Mouse (Mus musculus) urinary bladder, adult 2 months (tissue): Measurements from ENCODE around the gene Rab3gap1. TPM values are rescaled to one million over a fixed set of nuclear protein-coding genes. Genes with fewer than 3 reads are reported as not detected.

Source experiments
- DNase-seq: peaks from one replicate; pipeline ENCODE4 v3.0.0; 2022; ENCODE audit warnings: low spot score
- polyA plus RNA-seq: library from polyadenylated mRNA; depleted of rRNA; stranded (reverse); fragments of >200 nt; gene quantifications from 2 replicates; pipeline ENCODE4 v1.2.3, GENCODE M21; 2012; rRNA removed

The Rab3gap1 gene
- 16.8 and 21.3 TPM in 2 replicates for polyA plus RNA-seq

DNA sequence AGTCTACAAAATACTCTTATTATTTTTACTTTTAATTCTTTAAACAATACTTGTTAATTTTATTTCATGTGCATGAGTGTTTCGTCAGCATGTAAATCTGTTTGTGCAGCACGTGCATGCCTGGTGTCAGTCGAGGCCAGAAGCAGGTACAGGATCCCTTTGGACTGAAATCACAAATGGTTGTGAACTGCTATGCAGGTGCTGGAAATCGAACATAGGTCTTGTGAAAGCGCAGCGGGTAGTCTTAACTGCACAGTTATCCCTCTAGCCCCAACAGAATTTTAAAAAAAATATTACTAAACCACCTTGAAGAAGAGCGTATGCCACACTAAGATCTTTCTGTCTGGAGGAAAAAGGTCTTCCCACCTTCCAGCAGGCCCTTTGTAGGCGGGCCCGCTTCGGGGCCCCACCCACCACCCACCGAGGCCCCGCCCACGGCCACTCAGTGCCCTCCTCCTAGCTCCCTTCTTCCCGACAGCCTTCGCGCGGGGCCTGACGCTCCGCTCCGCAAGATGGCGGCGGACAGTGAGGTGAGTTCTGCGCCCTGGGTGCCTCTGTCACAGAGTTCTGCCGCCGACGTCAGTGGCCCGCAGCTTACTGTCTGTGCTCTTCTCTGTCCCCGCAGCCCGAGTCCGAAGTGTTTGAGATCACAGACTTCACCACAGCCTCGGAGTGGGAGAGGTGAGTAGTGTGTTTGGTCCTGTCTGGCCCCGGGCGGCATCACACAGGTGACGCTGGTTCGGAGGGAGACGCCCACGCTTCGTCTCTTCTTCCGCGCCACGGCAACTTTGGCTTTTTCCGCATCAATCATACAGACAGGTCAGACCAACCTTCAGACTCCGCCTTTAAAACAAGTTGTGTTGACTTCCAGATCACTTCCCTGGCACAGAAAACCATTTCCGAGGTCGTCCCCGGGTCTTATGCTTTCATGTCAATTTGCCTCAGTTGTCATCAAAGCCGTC is at the start of gene Rab3gap1:
Gene Rab3gap1 (plus strand): TSS at position 474 of the 962 bp plus-strand sequence.
- peak; percentile 85 for DNase-seq

DNA sequence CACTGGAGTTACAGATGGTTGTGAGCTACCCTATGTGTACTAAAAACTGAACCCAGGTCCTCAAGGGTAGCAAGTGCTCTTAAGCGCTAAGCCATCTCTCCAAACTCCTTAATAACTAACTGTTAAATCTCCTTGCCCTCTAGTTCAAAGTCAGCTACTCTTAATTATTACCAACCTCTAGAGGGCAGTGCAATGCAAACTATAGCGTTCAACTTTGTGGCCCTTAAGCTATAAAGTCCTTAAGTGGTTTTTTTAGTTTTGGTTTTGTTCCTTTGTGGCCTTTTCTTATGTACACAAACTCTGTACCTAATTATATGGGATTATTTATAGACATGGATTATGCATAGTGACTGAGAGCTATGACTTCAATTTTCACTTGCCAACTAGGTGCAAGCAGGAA is 41.2 kb upstream of the Rab3gap1 start:
- no peak for DNase-seq

DNA sequence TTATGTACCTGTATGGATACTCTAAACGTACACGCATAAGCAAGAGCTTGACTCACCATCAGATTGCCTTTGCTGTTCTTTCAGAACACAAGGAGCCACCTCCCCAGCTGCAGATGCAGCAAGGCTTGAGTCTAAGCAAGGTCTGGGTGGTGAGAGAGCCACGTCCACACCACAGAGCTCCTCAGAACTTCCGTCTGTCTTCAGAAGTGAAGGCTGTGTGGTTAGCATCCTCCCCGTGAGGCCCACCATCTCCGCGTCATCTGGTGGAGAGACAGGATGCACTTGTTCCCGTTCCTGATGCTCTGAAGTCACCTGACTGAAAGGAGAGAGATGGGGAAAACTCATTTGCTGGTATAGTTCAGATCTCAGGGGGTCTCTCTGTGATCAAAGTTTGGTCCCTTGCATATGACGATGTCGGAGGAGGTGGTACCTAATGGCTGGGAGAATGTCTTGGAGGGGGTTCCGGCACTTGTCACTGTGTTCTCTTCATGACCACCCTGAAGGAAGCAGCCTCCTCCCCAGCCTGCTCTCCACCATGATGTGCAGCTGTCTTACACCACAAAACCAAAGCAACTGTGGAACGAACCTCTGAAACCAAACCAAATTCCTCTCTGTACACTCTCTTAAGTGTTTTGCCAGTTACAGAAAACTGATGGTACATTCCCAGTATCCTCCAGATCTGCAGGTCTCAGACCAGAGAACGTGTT is 38.2 kb upstream of the Rab3gap1 start:
- no peak for DNase-seq

DNA sequence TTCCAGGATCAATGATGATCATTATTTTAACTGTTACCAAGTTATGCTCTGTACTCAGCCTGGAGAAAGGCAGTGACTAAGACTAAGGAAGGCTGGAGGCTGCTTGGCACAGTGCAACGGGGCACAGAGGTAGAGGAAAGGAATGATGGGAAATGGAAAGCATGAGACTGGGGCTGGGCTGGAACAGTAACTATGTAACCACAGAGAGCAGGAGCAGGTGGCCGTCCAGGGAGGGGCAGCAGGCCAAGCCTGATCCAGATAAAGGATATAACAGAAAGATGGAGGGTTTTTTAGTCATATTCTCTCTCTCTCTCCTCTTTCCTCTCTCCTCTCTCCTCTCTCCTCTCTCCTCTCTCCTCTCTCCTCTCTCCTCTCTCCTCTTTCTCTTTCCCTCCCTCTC is 34.9 kb upstream of the Rab3gap1 start:
- DNase-seq = no peak

DNA sequence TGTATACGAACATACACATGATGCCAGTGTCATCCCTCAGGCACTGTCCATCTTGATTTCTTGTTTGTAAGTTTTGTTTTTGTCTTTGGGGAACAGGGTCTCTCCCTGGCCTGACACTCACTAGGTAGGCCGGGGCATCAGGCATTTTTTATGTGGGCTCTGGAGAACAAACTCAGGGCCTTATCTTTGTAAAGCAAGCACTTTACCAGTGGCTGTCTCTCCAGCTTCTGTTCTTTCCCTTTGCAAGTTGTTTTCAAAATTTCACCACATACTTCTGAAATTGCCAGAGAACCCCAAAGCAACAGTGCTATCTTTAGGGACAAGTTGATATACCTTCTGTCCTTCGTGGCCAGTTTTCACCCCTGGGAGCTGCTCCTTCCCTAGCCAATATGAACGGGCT is 34.4 kb upstream of the Rab3gap1 start:
- no peak for DNase-seq

DNA sequence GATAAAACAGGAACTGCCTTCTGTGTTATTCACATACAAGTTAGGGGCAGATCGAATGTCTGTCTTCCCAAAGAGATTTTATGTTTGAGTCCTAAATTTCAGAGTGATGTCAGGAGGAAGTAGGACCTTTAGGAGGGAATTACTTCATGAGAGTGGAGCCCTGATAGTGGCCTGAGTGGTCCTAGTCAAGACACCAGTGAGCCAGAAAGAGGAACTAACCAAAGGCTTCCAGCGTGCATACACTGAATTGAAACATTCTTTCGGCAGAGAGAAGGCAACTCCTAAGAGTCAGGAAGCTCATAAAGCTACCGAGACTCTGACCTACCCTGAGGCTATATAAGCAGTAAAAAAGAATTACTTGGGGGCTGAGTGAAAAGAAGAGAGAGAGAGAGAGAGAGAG is 32.0 kb upstream of the Rab3gap1 start:
- DNase-seq = no peak

DNA sequence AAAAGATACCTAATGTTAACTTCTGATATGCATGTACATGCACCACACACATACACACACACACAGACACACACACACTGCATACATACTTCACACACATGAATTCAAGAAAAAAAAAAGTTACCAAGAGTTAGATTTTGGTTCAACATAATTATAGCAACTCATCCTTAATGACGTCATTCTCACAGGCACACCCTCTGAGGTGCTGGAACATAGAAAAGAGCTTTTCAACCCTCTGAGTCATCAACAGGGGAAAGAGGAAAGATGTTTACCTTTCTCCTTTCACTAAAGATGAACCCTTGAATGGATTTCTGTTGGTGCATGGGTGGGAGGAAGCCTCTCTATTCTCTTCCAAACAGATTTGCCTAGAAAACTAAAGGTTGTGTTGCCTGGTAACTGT is 30.0 kb upstream of the Rab3gap1 start:
- no peak for DNase-seq

DNA sequence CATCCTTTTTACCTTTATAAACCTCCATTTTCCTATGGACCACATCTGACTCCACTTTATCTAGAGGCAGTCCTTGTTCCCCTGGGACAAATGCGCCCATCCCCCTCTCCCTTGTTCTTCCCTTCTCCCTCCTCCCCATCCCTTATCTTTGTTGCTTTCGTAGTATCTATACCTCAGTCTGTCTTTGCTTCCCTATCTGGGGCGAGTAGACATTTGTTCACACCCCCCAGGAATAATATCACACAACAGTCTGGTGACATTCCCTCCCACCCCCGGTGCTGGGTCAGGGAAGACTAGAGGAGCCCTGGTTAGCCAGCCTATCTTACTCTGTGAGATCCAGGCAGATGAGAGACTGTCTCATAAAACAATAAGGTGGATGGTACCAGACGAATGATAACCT is 23.1 kb upstream of the Rab3gap1 start:
- no peak for DNase-seq

DNA sequence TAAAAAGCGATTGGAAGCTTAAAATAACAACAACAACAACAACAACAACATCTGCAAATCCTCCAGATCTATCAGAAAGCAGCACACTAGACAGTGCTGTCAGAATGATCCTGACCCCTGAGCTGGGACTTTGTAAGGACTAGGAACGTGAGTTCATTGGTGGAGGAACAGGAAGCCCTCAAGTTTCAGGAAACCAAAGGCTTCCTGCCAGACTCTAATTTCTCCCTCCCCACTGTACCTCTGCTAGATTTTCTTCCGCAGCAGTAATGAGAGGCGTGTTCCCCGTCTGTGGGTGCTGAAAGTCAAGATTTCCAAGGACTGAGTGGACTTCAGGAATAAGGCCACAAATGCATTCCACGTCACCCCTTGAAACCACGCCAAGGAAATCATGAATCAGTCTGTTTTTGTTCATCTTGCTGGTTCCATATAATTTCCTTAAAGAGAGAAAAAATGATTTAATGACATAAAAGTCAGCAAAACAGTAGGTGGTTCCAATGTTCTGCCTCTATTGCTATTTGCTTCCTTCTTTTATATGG is 18.4 kb upstream of the Rab3gap1 start:
- no peak for DNase-seq

DNA sequence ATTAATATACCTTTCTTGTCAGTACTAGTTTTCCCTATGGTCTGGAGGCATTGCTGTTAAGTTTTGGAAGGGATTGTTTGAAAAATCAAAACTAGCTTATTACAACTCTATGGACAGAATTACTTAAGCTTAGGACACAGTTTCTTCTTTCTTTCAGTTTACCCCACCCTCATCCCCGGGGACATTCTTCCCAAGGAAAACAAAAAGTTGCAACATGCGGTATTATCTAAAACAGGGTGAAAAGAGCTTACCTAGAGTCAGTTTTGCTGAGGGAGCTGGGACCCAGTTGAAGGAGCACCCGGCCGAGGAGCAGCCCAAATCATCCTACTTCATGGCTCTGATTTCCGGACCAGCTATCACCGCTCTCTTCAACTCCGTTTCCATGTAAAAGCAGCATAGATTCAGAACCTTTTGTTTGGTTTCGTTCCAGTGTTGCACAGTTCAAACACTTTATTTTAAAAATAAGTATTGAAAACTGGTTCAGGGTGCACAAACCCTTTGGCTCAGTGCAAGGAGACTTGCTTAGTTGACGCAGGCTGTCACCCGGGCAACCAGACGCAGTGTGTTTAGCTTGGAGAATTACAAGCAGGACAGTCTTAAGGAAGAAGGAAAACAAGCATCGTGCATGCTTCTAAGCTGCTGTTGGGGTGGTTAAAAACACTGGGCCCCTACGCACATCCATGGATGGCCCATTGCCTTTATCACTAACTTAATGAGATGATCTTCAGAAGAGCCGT is 13.9 kb upstream of the Rab3gap1 start, which contains the start of gene Map3k19:
Gene Map3k19 (minus strand): TSS at position 546 of the 737 bp plus-strand sequence.
- no peak for DNase-seq

DNA sequence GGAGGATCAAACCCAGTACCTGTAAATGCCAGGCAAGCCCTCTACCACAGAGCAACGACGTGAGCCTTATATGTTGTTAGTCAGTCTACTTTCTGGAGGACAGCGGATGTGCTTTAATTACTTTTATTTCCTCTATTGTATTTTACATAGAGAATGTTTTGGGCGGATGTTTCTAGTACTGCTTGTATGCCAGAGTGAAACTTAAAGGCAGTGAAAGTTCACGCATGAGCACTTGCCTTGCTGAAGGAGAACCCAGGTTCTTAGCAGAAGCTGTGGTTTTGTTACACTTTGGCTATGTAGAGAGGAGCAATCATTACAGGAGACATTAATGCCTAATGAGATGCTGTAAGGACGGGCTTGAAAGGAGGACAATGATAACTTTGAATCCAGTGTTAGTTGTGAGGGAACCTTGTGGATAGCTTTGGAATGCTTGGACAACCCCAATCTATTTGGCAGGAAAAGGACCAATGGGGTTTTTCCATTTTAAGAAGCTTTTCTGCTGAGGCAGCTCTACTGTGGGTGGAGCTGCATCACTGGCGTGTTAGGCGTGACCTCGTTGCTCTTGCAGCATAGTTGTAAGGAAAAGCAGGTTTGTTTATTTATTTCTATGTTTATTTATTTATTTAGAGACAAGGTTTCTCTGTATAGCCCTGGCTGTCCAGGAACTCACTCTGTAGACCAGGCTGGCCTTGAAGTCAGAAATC is 9.5 kb upstream of the Rab3gap1 start:
- DNase-seq = no peak

DNA sequence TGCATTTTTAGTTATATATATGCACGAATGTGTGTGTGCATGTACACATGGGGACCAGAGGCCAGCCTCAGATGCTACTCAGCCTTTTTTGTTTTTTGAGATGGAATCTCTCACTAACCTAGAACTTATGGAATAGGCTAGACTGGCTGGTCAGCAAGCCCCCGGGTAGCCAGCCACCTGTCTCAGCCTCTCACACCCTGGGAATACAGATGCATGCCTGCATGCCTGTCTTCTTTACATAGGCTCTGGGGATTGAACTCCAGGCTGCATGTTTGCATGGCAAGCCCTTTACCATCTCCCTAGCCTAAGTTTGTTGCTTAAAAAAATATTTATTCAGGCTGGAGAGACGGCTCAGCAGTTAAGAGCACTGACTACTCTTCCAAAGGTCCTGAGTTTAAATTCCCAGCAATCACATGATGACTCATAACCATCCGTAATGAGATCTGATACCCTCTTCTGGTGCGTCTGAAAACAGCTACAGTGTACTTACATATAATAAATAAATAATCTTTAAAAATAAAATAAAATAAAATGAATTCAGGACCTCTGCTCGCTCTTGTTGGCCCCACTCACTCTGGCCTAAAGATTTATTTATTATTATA is 8.7 kb upstream of the Rab3gap1 start:
- no peak for DNase-seq

DNA sequence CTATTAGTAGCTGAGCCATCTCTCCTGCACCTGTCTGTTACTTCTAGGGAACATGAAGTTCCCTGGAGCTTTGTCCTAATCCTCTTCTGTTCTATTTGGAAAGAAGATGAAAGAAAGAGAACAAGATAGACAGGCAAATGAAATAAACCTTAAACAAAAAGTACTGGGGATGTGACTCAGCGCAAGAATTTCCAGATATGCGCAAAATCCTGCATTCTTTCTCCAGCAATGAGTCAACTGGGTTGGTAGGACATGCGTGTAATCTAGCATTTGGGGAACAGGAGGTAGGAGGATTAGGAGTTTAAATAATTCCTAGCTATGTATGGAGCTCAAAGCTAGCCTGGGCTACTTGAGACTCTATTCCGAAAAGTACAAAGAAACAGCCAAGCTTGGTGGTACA is 8.1 kb upstream of the Rab3gap1 start:
- no peak for DNase-seq

DNA sequence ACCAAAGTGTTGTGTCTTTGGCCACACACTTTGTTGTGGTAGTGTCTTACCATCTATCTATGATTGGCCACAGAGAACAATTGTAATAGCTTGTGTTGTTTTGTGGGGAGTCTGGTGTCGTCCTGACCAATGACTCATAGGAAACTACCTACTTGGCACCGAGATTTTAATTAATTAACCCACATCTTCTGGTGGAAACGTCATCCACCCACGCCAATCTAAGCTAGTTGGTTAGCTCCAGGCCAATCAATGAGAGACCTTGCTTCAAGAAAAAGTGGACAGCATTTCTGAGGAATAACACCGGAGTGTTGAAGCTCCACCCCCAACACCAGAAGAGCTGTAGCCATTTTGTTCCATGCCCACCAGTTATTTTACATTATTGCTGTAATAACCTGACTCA is 6.7 kb upstream of the Rab3gap1 start:
- no peak for DNase-seq

DNA sequence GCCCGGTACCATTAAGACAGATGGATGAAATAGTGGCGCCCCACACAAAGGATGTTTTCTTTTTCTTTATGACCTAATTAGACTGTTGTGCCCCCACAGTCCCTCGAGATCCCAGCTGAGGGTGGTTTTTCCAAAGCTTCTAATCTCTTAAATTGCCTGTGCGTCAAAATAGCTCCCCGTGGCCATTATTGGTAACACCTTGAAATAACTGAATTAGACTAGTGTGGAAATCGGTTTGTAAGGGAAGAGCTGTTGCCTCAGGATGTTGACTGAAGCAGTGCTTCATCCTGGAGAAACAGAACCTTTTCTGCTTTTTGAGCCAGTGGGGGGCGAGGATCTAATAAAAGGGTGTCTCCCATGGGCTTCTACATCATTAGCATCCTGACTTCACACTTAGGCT is 4.8 kb upstream of the Rab3gap1 start:
- no peak for DNase-seq

DNA sequence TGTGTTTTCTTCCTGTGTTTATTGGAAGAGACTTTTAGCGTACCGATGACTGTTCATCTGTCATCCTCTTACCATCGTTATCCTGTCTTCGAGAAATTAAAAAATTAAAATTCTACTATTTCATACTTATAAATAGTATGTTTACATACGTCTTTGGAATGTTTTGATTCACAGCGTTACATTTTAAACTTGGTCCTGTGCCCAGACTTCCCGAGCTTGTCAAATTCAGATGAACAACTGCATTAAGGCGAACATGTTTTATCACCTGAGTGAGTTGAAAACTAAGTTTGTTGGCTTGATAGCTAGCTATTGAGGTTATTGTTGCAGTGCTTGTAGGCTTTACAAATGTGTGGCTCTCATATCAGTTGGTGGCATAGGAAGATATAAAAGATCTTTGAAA is 703 bp downstream of the Rab3gap1 start:
- no peak for DNase-seq

DNA sequence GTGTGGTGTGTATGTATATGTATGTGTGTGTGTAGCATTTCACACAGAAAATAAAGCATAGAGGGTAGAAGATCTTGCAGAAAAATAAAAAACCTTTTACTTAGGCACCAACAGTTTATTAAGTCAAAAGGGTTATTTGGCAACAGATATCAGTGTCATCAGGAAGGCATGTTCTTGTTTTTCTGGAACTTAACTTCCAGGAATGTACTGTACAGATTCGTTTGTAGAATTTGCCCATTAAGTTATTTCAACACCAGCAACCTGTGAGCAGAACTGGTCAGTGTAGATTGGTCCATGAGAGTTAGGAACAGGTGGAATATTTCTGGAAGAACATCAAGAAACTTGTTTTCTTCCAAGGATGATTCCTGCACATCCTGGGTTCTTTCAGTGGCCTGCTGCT is 30.8 kb downstream of the Rab3gap1 start:
- DNase-seq = no peak

DNA sequence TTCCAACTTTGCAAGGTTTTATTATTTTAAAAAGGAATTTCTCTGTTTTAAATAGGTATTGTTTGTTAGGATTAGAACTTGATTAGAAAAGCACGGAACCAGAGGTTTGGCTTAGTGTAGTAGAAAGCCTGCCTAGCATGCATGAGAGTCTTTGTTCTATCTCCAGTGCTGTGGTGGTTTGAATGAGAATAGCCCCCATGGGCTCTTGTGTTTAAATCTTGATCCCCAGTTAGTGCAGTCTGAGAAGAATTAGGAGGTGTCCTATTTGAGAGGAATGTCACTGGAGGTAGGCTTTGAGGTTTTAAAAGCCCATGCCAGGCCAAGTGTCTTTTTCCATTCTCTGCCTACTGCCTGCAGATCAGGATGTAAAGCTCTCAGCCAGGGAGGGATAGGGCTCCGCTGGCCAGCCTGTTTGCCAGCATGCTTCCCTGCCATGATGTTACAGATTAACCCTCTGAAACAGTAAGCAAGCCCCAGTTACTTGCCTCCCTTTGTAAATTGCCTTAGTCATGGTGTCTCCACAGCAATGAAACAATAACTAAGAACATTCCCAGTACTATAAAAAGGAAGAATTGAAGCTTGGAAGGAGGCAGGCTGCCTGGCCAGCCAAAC is 36.3 kb downstream of the Rab3gap1 start:
- DNase-seq = no peak

DNA sequence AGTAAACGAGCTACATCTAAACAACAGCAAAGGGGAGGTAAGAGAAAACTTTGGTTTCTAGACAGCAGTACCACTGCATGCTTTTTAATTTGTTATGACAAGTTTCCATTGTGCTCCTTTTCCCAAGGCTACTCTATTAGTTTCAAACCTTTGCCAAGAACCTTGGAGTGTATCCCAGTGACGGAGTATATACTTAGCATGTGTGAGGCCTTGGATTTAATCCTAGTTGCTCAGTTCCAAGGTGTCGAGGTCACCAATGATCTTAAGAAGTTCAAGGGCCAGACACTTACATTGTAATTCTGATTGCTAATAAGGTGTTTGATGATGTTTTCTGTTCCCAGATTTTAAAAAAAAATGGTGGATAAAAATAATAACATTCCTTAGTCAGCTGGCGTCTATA is 44.5 kb downstream of the Rab3gap1 start:
- no peak for DNase-seq

DNA sequence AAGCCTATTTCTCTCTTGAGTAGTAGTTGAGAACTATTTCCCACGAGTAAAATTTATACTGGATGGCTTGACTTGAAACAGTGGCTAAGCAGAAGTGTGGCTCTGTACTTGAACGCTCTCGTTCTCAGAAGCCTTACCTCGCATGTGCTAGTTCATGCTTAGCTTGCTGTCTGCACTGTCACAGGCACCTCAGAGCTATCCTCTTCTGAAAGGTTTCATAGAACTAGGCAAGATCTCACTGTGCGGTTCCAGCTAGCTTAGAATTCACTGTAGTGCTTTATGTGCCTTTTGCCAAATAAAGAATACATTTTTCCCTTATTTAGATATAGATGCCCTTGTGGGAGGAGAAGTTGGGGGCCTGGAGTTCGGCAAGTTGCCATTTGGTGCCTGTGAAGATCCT is 46.7 kb downstream of the Rab3gap1 start:
- DNase-seq = no peak

DNA sequence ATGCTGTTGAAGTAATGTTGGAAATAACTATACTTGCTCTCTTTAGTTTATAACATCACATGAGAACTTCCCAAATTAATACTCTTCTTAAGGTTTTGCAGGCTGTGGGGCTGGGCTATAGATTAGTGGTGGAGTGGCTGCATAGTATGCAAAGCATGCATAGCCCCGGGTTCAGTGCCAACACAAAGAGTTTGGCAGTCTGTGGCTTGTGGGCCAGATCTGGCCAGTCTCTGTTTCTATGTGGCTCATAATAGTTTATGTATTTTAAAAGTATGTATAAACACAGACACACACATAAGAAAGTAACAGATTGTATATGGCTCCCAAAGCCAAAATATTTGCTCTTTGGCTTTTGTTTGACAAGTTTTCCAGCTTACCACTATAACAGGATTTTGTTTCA is 47.2 kb downstream of the Rab3gap1 start:
- no peak for DNase-seq
